18 mouse cellular contexts compared by ENCODE assay signal in genomic region chr3:158777661-158778060, GRCm38 (mm10).
"Had no signal": no experiment of that assay in that cellular context is flagged by ENCODE, and none has a peak within 500 bp of the region (broad histone marks: within the 10 kb centered on the region; RNA-seq: fewer than 3 reads in every experiment).

No protein-coding gene starts in this region.

- H3K9ac ChIP-seq: liver, embryonic 14.5 days; lung, embryonic 14.5 days; midbrain, embryonic 12.5 days; neural tube, embryonic 13.5 days; neural tube, embryonic 15.5 days had no signal

- H3K27me3 ChIP-seq: megakaryocyte, embryonic 14.5 days; midbrain, embryonic 12.5 days; neural tube, embryonic 13.5 days; neural tube, embryonic 15.5 days had no signal

- H3K36me3 ChIP-seq: midbrain, embryonic 12.5 days; neural tube, embryonic 13.5 days; neural tube, embryonic 15.5 days had no signal

- H3K4me2 ChIP-seq: lung, embryonic 14.5 days; midbrain, embryonic 12.5 days; neural tube, embryonic 13.5 days; neural tube, embryonic 15.5 days had no signal

- H3K4me3 ChIP-seq: megakaryocyte, embryonic 14.5 days; midbrain, embryonic 12.5 days; neural tube, embryonic 13.5 days; neural tube, embryonic 15.5 days had no signal

- H3K9me3 ChIP-seq: midbrain, embryonic 12.5 days; neural tube, embryonic 13.5 days; neural tube, embryonic 15.5 days had no signal

- H3K27ac ChIP-seq: liver, embryonic 14.5 days; midbrain, embryonic 12.5 days; neural tube, embryonic 13.5 days; neural tube, embryonic 15.5 days had no signal

- DNase-seq: lung, adult 18-20 months; lung, embryonic 14.5 days; lung, postnatal 10 days; lung, postnatal 4 days; midbrain, embryonic 14.5 days; retina, postnatal 1 day; right cerebral cortex, adult 18-20 months; right cerebral cortex, postnatal 25 days; right cerebral cortex, postnatal 4 days; spleen, adult 18-20 months; thymus, adult 18-20 months; thymus, postnatal 14 days; thymus, postnatal 36 days had no signal

- H3K4me1 ChIP-seq: megakaryocyte, embryonic 14.5 days; midbrain, embryonic 12.5 days; neural tube, embryonic 13.5 days; neural tube, embryonic 15.5 days had no signal
